Mouse (Mus musculus) limb, embryonic 13.5 days (tissue): ENCODE results near the gene Spef1. TPM values are rescaled to one million over a fixed set of nuclear protein-coding genes. Genes with fewer than 3 reads are reported as not detected.
"Not testable (repeated sequence)": the region's sequence is repeated elsewhere in the genome, so short reads cannot be mapped to it uniquely, and the experiment has no call there.

Source experiments
- ATAC-seq: fragments of 200-750 bp; cut with Nextera tagmentation; 2 replicates; pipeline ENCODE4 v1.8.0; 2017; ENCODE audit warnings: low read depth, moderate number of reproducible peaks, moderate TSS enrichment; ENCODE audit not compliant: low FRiP score
- H3K27ac ChIP-seq: fragments of 300-500 bp; sonication (generic); 2 replicates; pipeline ENCODE4 v1.5.1; 2015; ENCODE audit warnings: inconsistent platforms, mild to moderate bottlenecking, moderate library complexity
- H3K27me3 ChIP-seq: fragments of 300-500 bp; sonication (generic); 2 replicates; pipeline ENCODE4 v1.6.1; 2015; ENCODE audit warnings: mild to moderate bottlenecking, inconsistent platforms
- H3K36me3 ChIP-seq: fragments of 300-500 bp; sonication (generic); 2 replicates; pipeline ENCODE4 v1.6.1; 2015; ENCODE audit warnings: inconsistent platforms, mild to moderate bottlenecking, moderate library complexity
- H3K4me1 ChIP-seq: fragments of 300-500 bp; sonication (generic); 2 replicates; pipeline ENCODE4 v1.6.1; 2015; ENCODE audit warnings: inconsistent platforms
- H3K4me2 ChIP-seq: fragments of 300-500 bp; sonication (generic); replicated peaks from 2 replicates; pipeline ENCODE4 v1.6.1; 2015; ENCODE audit warnings: inconsistent platforms, mild to moderate bottlenecking, moderate library complexity
- H3K4me3 ChIP-seq: fragments of 300-500 bp; sonication (generic); 2 replicates; pipeline ENCODE4 v1.5.1; 2015; ENCODE audit warnings: moderate library complexity, mild to moderate bottlenecking, inconsistent platforms
- H3K9ac ChIP-seq: fragments of 300-500 bp; sonication (generic); 2 replicates; pipeline ENCODE4 v1.6.1; 2015; ENCODE audit warnings: mild to moderate bottlenecking, inconsistent platforms
- H3K9me3 ChIP-seq: fragments of 300-500 bp; sonication (generic); 2 replicates; pipeline ENCODE4 v1.6.1; 2016; ENCODE audit warnings: inconsistent platforms
- WGBS: fragments of 180-500 bp; shearing (Covaris S2); methylation state at CpG from one replicate; pipeline ENCODE4 v1.1.7; 2015; 5-methylcytosine and 5-hydroxymethylcytosine counted together
- polyA plus RNA-seq: library from polyadenylated mRNA; unstranded; fragments of >200 nt; fragmentation: Nextera tagmentation; extraction: Ambion mirVana; gene quantifications from 2 replicates; pipeline ENCODE4 v1.2.1, GENCODE M21; 2015

Gene Spef1
- 4.7 and 5.5 TPM in 2 replicates for polyA plus RNA-seq

- peak; percentile 91 for ATAC-seq
- peaks cover 20% of the 10 kb centered on the region for H3K36me3 ChIP-seq
- H3K4me3 ChIP-seq: peak within 1 kb of the TSS; percentile 71
- H3K9me3 ChIP-seq: no peaks in the 10 kb centered on the region
- H3K27me3 ChIP-seq: no peaks in the 10 kb centered on the region
- H3K4me1 ChIP-seq: peaks cover 43% of the 10 kb centered on the region
- under 1% methylated on average over 43 of the region's 43 CpGs for WGBS
- H3K9ac ChIP-seq: peak within 1 kb of the TSS; percentile 81
- H3K4me2 ChIP-seq: peak within 1 kb of the TSS; percentile 92
- H3K27ac ChIP-seq: peak within 1 kb of the TSS; percentile 77
Measured at GRCm38 (mm10) chr2:131186771-131187601, at the start of gene Spef1, which contains the start of gene Cdc25b. Spef1 (minus strand) TSS chr2:131187282. Cdc25b (plus strand) TSS chr2:131186949.

DNA sequence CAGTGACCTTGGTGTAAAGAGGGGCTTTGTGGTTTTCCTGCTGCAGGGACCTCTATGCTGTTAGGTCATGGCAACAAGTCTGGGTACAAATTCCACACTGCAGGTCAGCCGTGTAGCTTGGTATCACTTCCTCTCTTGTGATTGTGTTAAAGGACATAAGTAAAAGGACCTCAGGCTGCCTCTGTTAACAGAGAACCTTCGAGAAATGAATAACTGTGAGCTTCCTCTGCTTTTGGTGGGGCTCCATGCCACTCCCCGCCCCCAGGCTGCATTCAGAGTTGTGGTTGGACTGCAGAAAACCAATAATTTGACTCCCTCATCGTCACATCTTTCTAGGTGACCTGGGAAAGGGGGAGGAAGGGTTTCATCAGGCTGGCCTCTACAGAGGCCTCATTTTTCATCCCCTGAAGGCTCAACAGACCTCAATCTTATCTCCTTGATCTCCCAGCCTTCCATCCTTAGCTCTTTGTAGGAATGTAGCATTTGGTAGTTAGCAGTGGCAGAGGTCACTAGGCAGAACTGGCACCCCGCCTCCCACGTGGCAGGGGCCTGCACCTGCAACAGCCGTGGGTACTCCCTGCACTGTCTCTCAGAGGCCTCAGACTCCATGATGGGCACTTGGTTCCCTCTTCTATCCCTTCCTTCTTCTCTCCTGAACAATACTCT is 48.0 kb upstream of the Spef1 start:
- peak overlapping the region; percentile 87 for H3K9ac ChIP-seq
- peak overlapping the region; percentile 72 for H3K4me3 ChIP-seq
- WGBS: 74% methylated on average over 7 of the region's 7 CpGs
- no peak for ATAC-seq
- peaks cover 21% of the 10 kb centered on the region for H3K4me1 ChIP-seq
- peaks cover 24% of the 10 kb centered on the region for H3K36me3 ChIP-seq
- H3K27me3 ChIP-seq: no peaks in the 10 kb centered on the region
- no peaks in the 10 kb centered on the region for H3K9me3 ChIP-seq
- H3K27ac ChIP-seq: no peak overlapping the region
- peak overlapping the region; percentile 93 for H3K4me2 ChIP-seq

DNA sequence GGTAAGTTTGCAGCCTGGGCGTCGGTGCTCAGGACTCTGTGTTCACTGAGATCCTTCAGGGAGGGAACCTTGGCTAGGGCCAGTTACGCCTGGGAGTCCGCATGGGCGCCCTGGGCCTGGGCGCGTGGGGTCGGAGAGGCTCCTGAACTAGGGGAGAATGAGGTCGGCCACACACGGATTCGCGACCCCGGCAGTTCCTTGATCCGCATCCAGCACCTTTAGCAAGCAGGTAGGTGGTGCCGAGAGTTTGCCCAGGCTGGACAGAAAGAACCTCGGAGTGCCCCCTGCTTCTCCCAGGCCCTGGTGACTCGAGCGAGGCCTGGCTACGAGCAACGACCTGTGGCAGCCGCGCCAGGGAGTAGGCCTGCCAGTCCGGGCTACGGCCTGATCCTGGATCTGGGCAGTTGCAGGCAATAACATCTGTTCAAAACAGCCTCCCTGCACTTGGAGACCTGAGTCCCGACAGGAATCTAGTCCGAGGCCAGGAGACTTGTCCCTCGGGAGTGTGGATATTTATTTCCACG is 47.1 kb upstream of the Spef1 start:
- H3K4me1 ChIP-seq: peaks cover 21% of the 10 kb centered on the region
- no peaks in the 10 kb centered on the region for H3K27me3 ChIP-seq
- H3K9me3 ChIP-seq: no peaks in the 10 kb centered on the region
- peaks cover 15% of the 10 kb centered on the region for H3K36me3 ChIP-seq
- peak overlapping the region; percentile 87 for H3K9ac ChIP-seq
- H3K4me3 ChIP-seq: peak overlapping the region; percentile 72
- H3K27ac ChIP-seq: peak overlapping the region; percentile 58; the same call in 1 of the 2 replicates
- 12% methylated on average over 28 of the region's 28 CpGs for WGBS
- peak overlapping the region; percentile 93 for H3K4me2 ChIP-seq
- ATAC-seq: 0 out of 2 replicates have a peak, but pooled peaks have one; percentile 22

GRCm38 (mm10) chr2:131233307-131234126 is 46.4 kb upstream of the Spef1 start, which contains the start of gene Mavs:
Mavs (plus strand) TSS chr2:131234063.
- WGBS: 10% methylated on average over 29 of the region's 29 CpGs
- ATAC-seq: peak; percentile 100

GRCm38 (mm10) chr2:131232558-131232957 is 45.5 kb upstream of the Spef1 start:
- 72% methylated on average over 2 of the region's 2 CpGs for WGBS

More at GRCm38 (mm10) chr2:131233307-131234126, 46.4 kb upstream of the Spef1 start, which contains the start of gene Mavs:
- Histone ChIP-seq H3K27ac (peak within 1 kb of the TSS; percentile 58; the same call in 1 of the 2 replicates), H3K9ac (peak within 1 kb of the TSS; percentile 87), H3K4me2 (peak within 1 kb of the TSS; percentile 93), H3K36me3 (peaks cover 9% of the 10 kb centered on the region; the same call in 1 of the 2 replicates), H3K4me3 (peak within 1 kb of the TSS; percentile 72), H3K4me1 (peaks cover 21% of the 10 kb centered on the region), H3K27me3 (no peaks in the 10 kb centered on the region), H3K9me3 (no peaks in the 10 kb centered on the region)

DNA sequence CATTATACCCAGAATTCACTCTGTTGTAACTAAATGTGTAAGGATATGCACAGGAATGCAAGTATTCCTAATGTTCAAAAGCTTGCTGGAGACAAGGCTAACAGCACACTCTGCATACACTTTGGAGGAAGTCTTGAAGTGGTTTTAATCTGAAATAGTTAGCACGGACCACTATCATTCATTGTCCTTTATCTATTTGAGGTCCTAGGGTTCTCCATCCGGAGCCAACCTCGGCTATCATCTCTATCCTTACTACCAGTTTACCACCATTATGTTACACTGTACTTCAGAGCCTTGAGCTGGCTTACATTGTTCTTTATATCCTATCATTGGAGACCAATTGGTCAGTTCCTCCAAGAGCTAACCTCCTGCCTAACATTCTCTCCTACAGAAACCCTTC is 40.2 kb upstream of the Spef1 start:
- H3K9ac ChIP-seq: no peak overlapping the region
- ATAC-seq: no peak
- 83% methylated on average over 3 of the region's 3 CpGs for WGBS
- H3K9me3 ChIP-seq: no peaks in the 10 kb centered on the region
- H3K4me2 ChIP-seq: no peak overlapping the region
- H3K27me3 ChIP-seq: no peaks in the 10 kb centered on the region
- no peak overlapping the region for H3K4me3 ChIP-seq
- H3K36me3 ChIP-seq: no peaks in the 10 kb centered on the region
- no peak overlapping the region for H3K27ac ChIP-seq
- no peaks in the 10 kb centered on the region for H3K4me1 ChIP-seq

More at GRCm38 (mm10) chr2:131232558-131232957, 45.5 kb upstream of the Spef1 start:
- H3K4me2 ChIP-seq: no peak overlapping the region
- no peaks in the 10 kb centered on the region for H3K27me3 ChIP-seq
- peaks cover 21% of the 10 kb centered on the region for H3K4me1 ChIP-seq
- 0 out of 2 replicates have a peak, but pooled peaks cover 3% of the 10 kb centered on the region for H3K36me3 ChIP-seq
- no peak for ATAC-seq
- H3K4me3 ChIP-seq: no peak overlapping the region
- H3K9me3 ChIP-seq: no peaks in the 10 kb centered on the region
- H3K27ac ChIP-seq: no peak overlapping the region
- no peak overlapping the region for H3K9ac ChIP-seq

GRCm38 (mm10) chr2:131226669-131227068 is 39.6 kb upstream of the Spef1 start:
- not testable (repeated sequence) for H3K9me3 ChIP-seq, H3K27me3 ChIP-seq, H3K4me1 ChIP-seq, H3K9ac ChIP-seq, H3K36me3 ChIP-seq, H3K4me2 ChIP-seq, H3K27ac ChIP-seq, H3K4me3 ChIP-seq, ATAC-seq
- 63% methylated on average over 2 of the region's 2 CpGs for WGBS

DNA sequence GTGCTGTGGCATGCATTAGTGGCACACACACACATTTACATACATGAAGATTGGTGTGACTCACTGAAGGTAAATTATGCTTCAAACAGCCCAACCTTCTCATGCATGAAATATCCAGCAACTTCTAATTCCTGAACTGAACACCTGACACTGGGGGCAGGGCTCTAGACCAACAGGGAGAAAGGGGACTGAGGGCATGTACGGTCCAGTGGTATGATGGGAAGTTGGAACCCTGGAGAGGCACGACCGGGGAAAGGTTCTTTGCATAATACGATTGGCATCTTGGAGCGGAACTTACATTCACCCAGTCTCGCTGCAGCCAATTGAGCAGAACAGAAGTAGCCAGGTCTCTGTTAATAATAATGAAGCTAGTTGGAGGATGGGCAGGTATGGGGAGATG is 38.1 kb upstream of the Spef1 start:
- no peaks in the 10 kb centered on the region for H3K36me3 ChIP-seq
- ATAC-seq: no peak
- no peaks in the 10 kb centered on the region for H3K9me3 ChIP-seq
- no peaks in the 10 kb centered on the region for H3K27me3 ChIP-seq
- no peak overlapping the region for H3K4me3 ChIP-seq
- H3K4me2 ChIP-seq: no peak overlapping the region
- 84% methylated on average over 6 of the region's 6 CpGs for WGBS
- no peak overlapping the region for H3K27ac ChIP-seq
- H3K4me1 ChIP-seq: no peaks in the 10 kb centered on the region
- H3K9ac ChIP-seq: no peak overlapping the region

DNA sequence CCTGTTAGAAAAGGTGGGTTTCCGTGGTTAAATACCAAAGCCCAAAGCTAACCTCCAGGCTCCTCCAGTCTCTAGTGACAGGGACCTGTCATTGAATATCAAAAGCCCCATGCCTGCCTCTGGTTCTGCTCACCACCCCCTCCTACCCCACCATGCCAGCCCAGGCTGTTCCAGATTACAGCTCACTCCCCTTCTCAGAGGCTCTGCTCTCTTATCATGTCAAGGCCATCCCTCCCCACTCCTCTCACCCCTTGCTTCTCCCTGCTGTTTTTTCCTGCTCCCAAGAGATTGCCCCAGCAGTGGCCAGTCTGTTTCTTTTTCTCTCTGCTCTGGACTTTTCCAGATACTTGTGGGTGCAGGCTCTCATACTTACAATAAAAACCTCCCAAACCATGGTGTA is 36.5 kb upstream of the Spef1 start:
- Histone ChIP-seq H3K4me1 (no peaks in the 10 kb centered on the region), H3K9ac (no peak overlapping the region), H3K4me3 (no peak overlapping the region), H3K27ac (no peak overlapping the region), H3K36me3 (no peaks in the 10 kb centered on the region), H3K4me2 (no peak overlapping the region), H3K27me3 (no peaks in the 10 kb centered on the region), H3K9me3 (no peaks in the 10 kb centered on the region)
- no peak for ATAC-seq
- WGBS: 72% methylated on average over 1 of the region's 1 CpGs

DNA sequence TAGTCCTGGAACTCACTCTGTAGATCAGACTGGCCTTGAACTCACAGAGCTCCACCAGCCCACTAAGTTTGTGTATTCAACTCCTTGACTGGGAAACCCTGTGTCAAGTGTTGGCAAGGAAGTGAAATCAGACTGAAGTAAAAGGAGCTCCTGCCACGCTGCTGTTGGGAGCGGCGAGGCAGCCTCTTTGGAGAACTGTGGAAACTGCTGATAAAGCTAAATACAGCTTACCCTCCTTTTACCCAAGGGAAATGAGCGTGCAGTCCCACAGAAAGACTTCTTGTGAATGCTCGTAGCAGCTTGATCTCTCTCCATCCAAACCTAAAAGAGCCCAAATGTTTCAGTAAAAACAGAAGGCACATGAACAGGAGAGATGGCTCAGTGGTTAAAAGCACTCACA is 35.5 kb upstream of the Spef1 start:
- WGBS: 64% methylated on average over 5 of the region's 5 CpGs
- Histone ChIP-seq H3K36me3 (no peaks in the 10 kb centered on the region), H3K4me2 (no peak overlapping the region), H3K27ac (no peak overlapping the region), H3K9ac (no peak overlapping the region), H3K9me3 (no peaks in the 10 kb centered on the region), H3K4me3 (no peak overlapping the region), H3K27me3 (no peaks in the 10 kb centered on the region), H3K4me1 (no peaks in the 10 kb centered on the region)
- ATAC-seq: no peak

- no peaks in the 10 kb centered on the region for H3K36me3 ChIP-seq
- H3K9ac ChIP-seq: no peak overlapping the region
- ATAC-seq: no peak
- H3K27me3 ChIP-seq: no peaks in the 10 kb centered on the region
- no peaks in the 10 kb centered on the region for H3K9me3 ChIP-seq
- no peak overlapping the region for H3K4me2 ChIP-seq
- H3K4me3 ChIP-seq: no peak overlapping the region
- 78% methylated on average over 3 of the region's 3 CpGs for WGBS
- H3K4me1 ChIP-seq: no peaks in the 10 kb centered on the region
- H3K27ac ChIP-seq: no peak overlapping the region
Measured at GRCm38 (mm10) chr2:131221853-131222515, 34.9 kb upstream of the Spef1 start.
